Mouse (Mus musculus) left cerebral cortex, adult 8-10 months (tissue): ENCODE measurements around the gene Gm20388. TPM values are rescaled to one million over a fixed set of nuclear protein-coding genes. Genes with fewer than 3 reads are reported as not detected.

Experiments used
- DNase-seq, 2 experiments: peaks; one replicate each; pipeline ENCODE4 v3.0.0; 2022; ENCODE audit warnings: low spot score in 2 of 2
- total RNA-seq, 4 experiments: library from RNA; stranded (reverse); gene quantifications; 2 replicates each; pipeline ENCODE4 v1.2.4; 2022

Gm20388 gene
- total RNA-seq, 4 experiments from 2014 or later, result 10.4 to 20.8 (median 16.4) TPM

- no peak for DNase-seq
These were observed 101.8 kb downstream of the Gm20388 start for GRCm38 (mm10) chr8:120012491-120012890.

GRCm38 (mm10) chr8:120012927-120013326 lies 102.3 kb downstream of the Gm20388 start:
- no peak for DNase-seq

GRCm38 (mm10) chr8:120014267-120015023 lies 103.8 kb downstream of the Gm20388 start:
- no peak for DNase-seq

- DNase-seq, result no peak
These were observed 105.3 kb downstream of the Gm20388 start for GRCm38 (mm10) chr8:120015916-120016315.

- no peak for DNase-seq
These were observed 105.8 kb downstream of the Gm20388 start for GRCm38 (mm10) chr8:120016424-120016823.

GRCm38 (mm10) chr8:120017349-120017748 lies 106.7 kb downstream of the Gm20388 start:
- DNase-seq, result no peak

GRCm38 (mm10) chr8:120017786-120018185 lies 107.1 kb downstream of the Gm20388 start:
- no peak for DNase-seq

- no peak for DNase-seq
These were observed 107.7 kb downstream of the Gm20388 start for GRCm38 (mm10) chr8:120018379-120018778.

DNA sequence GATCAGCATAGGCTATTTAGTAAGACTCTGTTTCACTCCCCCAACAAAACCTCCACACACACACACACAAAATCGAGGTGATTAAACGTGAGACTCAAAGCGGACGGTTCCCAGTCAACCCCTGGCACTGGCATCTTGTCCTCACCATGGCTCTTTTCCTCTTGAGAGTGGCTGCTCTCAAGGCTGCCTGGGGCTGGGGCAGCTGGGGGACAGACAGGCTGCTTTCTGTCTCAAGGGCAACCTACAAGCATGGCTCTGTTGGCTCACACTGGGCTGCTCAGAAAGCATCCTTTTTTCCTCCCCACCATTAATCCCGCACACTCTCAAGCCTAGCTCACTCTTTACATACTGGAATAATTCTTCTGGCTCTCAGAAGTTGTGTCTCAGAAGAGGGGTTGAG lies 108.7 kb downstream of the Gm20388 start:
- DNase-seq, result no peak

GRCm38 (mm10) chr8:120020298-120020697 lies 109.7 kb downstream of the Gm20388 start:
- no peak for DNase-seq

DNA sequence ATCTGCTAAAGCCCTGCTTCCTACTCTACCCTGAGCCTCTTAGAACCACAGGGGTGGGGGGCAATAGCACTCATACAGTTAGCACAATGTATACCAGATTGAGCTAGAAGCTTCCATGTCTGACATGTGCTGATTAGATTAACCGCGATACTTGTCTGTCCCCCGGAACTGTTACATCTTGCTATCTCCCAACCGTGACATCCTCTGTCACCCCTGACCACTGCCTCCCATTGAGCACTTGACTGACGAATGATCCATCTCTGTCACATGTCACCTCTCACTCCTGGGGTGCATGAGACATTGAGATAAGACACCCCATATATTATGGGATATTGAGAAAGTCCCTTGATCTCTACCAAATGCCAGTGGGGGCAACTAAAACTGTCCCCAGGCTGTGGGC lies 115.6 kb downstream of the Gm20388 start:
- no peak for DNase-seq

GRCm38 (mm10) chr8:120026991-120027390 lies 116.3 kb downstream of the Gm20388 start:
- DNase-seq, result no peak

DNA sequence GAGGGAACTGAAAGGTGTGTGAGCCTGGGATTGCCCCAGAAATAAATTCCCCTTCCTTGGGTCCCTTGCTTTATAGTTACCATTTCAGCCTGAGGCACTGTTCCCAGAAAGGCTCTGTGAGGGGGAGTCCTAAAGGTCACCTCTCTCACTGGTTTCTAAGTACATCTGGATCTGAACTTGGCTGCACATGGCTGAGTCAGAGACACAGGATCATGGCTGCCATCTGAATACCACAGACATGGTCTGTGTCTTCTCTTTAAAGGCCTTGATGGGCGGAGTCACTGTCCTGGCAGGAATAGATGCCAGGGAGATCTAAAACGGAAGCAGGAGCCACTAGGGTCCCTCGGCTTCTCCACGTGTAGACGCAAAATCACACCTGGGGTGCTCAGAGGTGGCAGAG lies 119.8 kb downstream of the Gm20388 start:
- DNase-seq, result no peak

DNA sequence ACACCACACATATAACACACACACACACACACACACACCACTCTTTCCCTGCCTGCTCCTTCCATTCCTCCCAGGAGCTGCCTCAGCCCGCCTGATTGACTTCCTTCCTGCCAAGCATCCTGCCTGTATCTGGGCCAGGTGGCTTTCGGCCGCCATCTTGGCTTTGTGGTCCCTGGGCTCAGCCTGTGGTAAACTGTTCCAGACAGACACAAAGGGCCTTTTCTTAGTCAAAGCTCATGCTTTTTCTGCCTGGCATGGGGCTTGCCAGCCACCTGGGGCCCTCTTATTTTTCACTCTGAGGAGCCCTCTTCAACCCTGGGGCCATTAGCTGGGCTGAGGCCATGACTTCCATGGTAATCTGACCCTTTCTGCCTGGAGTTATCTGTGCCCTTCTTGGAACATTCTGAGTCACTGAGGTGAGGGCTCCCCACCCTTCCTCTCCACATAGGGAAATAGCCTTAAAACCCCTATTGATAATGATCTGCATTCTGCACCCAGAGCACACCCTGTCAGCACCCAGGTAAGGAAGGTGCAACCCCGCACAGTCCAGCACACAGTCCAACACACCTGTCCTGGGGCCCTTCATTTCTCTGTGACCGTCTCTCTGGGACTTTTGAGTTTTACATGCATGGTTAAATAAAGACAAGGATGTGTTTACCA lies 122.0 kb downstream of the Gm20388 start:
- DNase-seq, result no peak

DNA sequence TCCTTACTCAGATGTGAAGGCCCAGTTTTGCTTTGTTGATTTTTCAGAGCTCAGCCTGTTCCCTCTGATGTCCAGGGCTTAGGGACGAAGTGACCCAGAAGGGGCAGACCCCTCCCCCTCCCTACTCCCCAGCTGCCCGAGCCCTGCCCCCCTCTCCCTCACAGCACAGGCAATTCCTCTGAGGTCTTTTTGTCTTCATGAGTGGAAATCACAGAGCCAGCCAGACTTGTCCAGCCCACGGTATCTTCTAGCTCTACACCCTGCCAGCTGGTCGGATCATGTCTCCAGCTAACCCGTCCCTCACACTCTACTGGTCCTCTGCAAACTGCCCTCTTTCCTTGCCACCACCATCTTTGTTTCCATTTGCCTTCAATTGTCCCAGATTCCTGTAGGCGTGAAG lies 123.8 kb downstream of the Gm20388 start:
- DNase-seq, result no peak

DNA sequence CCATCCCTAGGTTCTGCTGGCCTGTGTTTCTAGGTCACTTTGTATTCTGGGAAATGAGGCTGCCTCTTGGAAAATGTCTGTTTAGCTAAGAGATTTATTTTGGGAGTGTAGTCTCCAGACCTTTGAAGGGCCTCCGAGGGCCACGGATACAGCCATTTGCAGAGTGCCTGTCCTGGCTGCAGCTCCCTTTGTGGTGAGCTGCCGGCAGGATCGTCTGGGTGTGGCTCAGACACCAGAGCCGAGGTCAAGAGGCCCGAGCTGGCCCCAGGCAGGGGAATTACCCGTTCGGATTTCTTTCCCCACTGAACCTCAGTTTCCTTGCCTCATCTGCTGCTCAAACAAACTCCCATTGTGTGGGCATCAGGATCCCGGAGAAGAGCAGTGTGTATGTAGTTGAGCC lies 125.5 kb downstream of the Gm20388 start:
- no peak for DNase-seq

DNA sequence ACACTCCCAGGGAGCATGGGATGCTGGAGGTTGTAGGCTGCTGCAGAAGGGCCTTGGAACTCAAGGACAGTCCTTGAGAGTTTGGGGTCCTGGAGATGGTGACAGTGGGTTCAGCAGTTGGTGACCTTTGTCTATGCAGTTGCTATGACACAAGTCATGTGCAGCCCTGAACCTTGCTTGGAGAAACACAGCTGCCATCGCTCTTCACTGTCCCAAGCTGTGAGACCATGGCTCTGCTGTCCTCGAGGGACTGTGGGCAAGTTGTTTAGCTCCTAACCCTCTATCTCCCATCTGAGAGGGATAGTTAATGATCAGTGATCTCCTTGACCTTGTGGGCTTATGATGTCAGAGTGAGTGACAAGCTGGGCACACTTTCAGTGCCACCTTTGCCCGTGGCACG lies 125.9 kb downstream of the Gm20388 start:
- DNase-seq, result no peak

DNA sequence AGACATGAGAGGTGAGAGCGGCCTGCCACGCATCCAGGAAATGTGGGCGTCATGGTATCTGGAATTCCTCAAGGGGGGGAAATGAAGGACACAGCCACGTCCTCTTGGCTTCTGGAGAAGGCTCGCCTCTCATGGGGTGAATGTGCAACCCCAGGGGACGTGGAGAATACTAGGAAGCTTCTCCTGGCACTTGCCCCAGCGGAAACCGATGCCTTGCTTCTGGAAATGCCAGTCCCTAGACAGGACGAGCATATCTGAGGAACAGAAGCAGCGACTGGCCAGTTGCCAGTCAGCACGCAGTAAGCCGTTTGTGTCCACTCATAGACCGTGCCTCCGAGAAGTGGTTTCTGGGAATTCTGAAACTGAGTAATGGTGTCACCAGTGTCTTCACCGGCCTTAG lies 126.6 kb downstream of the Gm20388 start:
- DNase-seq, result no peak

DNA sequence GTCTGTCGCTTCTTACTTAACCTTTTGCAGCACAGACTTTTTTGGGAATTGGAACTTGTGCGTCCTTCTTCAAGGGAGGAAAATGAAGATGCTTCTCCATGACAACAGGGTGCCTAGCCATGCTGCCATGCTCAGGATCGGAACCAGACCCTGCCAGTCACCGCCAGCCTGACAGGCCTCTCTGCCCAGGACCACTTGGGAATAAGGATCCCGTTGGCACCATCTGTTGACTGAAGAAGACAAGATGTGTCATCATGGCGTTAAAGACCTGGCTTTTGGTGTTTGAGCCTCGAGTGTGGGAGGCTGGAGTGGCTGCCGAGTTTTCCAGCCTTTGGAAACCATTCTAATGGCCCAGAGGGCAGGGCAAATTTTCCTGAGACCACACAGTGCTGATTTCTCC lies 127.0 kb downstream of the Gm20388 start:
- no peak for DNase-seq

DNA sequence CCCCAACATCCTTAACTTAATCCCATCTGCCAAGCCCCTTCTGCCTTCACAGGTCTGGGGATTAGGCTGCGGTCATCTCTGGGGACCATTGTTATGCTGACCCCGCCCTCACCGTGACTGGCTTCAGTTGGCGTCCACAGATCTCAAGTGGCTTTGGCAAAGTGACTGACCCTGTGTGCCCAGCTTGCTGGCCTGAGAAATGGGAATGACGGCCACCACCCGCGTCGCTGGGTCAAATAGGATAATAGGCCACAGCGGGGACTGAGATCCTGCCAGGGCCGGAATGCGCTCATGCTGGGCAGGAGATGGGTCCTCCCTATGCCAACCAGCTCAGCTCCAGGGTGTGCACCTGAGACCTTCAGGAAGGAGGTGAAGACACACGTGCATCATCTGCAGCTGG lies 128.1 kb downstream of the Gm20388 start:
- DNase-seq, result no peak

- no peak for DNase-seq
These were observed 128.8 kb downstream of the Gm20388 start for GRCm38 (mm10) chr8:120039313-120039919.

- DNase-seq, result peak in 1 of 2 experiments; percentile 39
These were observed 130.2 kb downstream of the Gm20388 start for GRCm38 (mm10) chr8:120040861-120041260.
